Mouse (Mus musculus) C3H10T1/2 (cell line): Measurements from ENCODE around the gene Olfr569. TPM values are rescaled to one million over a fixed set of nuclear protein-coding genes. Genes with fewer than 3 reads are reported as not detected.

ENCODE experiments used
- polyA plus RNA-seq, 2 experiments: library from polyadenylated mRNA; unstranded; fragments of >200 nt; fragmentation: generic; extraction: Trizol; gene quantifications; one replicate each; pipeline ENCODE4 v1.2.1; 2012; ENCODE audit warnings: missing spikeins in 2 of 2

Gene Olfr569
- not detected for polyA plus RNA-seq

GRCm38 (mm10) chr7:102890782-102891181, at the start of gene Olfr569:
TSS of gene Olfr569 (minus strand) at chr7:102890882.

GRCm38 (mm10) chr7:102924109-102924508, 33.4 kb upstream of the Olfr569 start, which contains the start of gene Olfr572:
TSS of gene Olfr572 (plus strand) at chr7:102924409.

DNA sequence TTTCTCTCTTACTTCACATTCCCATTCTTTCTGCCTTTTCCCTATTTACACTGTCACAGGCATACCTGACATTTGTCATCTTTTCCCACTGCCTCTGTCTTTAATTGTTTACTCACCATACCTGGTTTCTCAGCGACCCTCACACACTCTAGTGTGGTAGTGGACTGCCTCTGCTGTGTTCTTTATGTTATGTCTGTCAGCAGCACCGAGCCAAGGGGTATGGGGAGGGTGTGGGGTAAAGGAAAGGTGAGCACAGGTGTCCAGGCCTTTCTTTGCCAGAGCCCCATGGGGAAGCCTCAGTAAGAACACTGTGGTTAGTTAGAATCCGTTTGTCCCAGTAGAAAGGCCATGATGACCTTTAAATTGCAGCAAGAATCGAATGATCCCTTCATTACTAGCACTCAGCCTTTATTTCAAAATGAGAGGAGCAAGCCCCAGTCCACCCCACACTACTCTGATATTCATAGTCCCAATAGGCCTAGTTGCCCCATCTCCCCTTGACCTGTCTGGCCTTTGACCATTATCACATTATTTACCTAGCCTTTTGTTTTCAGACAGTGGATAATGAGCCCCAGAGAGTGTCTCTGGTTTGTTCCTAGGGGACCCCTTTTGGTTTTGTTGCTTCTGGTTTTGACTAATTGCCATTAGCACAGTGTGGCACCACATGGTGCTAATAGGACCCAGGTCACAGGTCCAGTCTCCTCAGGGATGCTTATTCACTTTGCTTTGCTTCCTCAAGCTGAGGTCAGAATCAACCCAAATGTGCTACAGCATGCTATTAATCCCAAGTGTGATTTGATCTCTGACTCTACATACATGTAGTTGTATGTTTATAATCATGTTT, 26.6 kb upstream of the Olfr569 start, which contains the start of gene Olfr571:
Gene Olfr571, minus strand, starts transcription at position 505 of the 844 bp plus-strand sequence.

DNA sequence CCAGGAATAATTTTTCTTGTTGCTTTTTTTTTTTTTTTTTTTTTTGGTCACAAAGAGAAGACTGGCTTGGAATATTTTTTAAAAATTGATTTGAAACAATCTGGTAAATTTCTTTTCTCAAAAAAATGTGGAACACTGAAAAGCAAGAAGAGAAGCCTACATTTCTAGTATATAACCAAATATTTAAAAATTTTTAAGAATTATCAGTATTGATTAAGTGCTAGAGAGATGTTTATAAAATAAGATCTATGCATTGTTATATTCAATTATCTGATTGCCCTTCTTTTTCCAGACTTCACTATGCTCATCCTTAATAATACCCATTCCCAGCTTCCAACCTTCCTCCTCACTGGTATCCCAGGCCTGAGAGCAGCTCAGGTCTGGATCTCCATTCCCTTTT, 13.9 kb downstream of the Olfr569 start, which contains the start of gene Olfr568:
Gene Olfr568, plus strand, starts transcription at position 301 of the 400 bp plus-strand sequence.

GRCm38 (mm10) chr7:102858665-102859064, 32.0 kb downstream of the Olfr569 start, which contains the start of gene Olfr566:
TSS of gene Olfr566 (minus strand) at chr7:102858765.

Other genes with a start within 250 kb of the Olfr569 start
- gene Olfr555, start 232.1 kb downstream of the Olfr569 start, polyA plus RNA-seq, result not detected
- gene Olfr556, start 226.0 kb downstream of the Olfr569 start, polyA plus RNA-seq, result not detected
- gene Trim68, start 203.6 kb downstream of the Olfr569 start, polyA plus RNA-seq, result 1 to 10 TPM in 1 of 2 experiments, under 1 TPM in 1; 0.36 to 3.6 TPM
- not detected for gene Olfr557, start 195.0 kb downstream of the Olfr569 start, polyA plus RNA-seq
- gene Olfr558, start 188.7 kb downstream of the Olfr569 start, polyA plus RNA-seq, result not detected
- gene Olfr33, start 171.8 kb downstream of the Olfr569 start, polyA plus RNA-seq, result not detected
- gene Olfr559, start 163.4 kb downstream of the Olfr569 start, polyA plus RNA-seq, result not detected
- gene Olfr560, start 131.5 kb downstream of the Olfr569 start, polyA plus RNA-seq, result not detected
- gene Olfr78, start 131.4 kb downstream of the Olfr569 start, polyA plus RNA-seq, result not detected
- gene Olfr561, start 119.7 kb downstream of the Olfr569 start, polyA plus RNA-seq, result not detected
- gene Olfr564, start 87.4 kb downstream of the Olfr569 start, polyA plus RNA-seq, result not detected
- gene Olfr566, start 32.1 kb downstream of the Olfr569 start, polyA plus RNA-seq, result not detected
- not detected for gene Olfr568, start 13.8 kb downstream of the Olfr569 start, polyA plus RNA-seq
- not detected for gene Olfr570, start 3.7 kb upstream of the Olfr569 start, polyA plus RNA-seq
- gene Olfr571, start 26.7 kb upstream of the Olfr569 start, polyA plus RNA-seq, result not detected
- gene Olfr572, start 33.5 kb upstream of the Olfr569 start, polyA plus RNA-seq, result not detected
- gene Olfr573-ps1, start 51.7 kb upstream of the Olfr569 start, polyA plus RNA-seq, result not detected
- gene Olfr574, start 57.6 kb upstream of the Olfr569 start, polyA plus RNA-seq, result not detected
- gene Olfr575, start 67.9 kb upstream of the Olfr569 start, polyA plus RNA-seq, result not detected
- not detected for gene Olfr576, start 71.8 kb upstream of the Olfr569 start, polyA plus RNA-seq
- not detected for gene Olfr577, start 85.1 kb upstream of the Olfr569 start, polyA plus RNA-seq
- not detected for gene Olfr578, start 98.4 kb upstream of the Olfr569 start, polyA plus RNA-seq
- gene Olfr582, start 147.1 kb upstream of the Olfr569 start, polyA plus RNA-seq, result not detected
- not detected for gene Olfr583, start 160.4 kb upstream of the Olfr569 start, polyA plus RNA-seq
- not detected for gene Olfr584, start 191.0 kb upstream of the Olfr569 start, polyA plus RNA-seq
- gene Olfr585, start 206.8 kb upstream of the Olfr569 start, polyA plus RNA-seq, result not detected
- gene Olfr586, start 234.8 kb upstream of the Olfr569 start, polyA plus RNA-seq, result not detected
- not detected for gene Olfr588-ps1, start 250.0 kb upstream of the Olfr569 start, polyA plus RNA-seq